Mouse (Mus musculus) hematopoietic stem cell, adult 5-6 weeks (primary cell): ENCODE results near the gene Eno1. TPM values are rescaled to one million over a fixed set of nuclear protein-coding genes. Genes with fewer than 3 reads are reported as not detected.

Experiments used
- ATAC-seq, 2 experiments: fragments of 125-278 bp in 1 of 2; replicated peaks in 1 of 2; 2 replicates each; pipeline ENCODE4 v1.8.0; 2016 to 2017; ENCODE audit warnings: inconsistent platforms in 2 of 2, mild to moderate bottlenecking in 2 of 2, moderate number of reproducible peaks in 2 of 2, low read depth in 1 of 2, moderate TSS enrichment in 1 of 2; ENCODE audit not compliant: low FRiP score in 2 of 2, poor library complexity in 2 of 2, severe bottlenecking in 2 of 2, insufficient read depth in 1 of 2, low TSS enrichment in 1 of 2
- total RNA-seq: library from RNA; stranded (forward); fragments of 172-1452, 232-1000 nt; gene quantifications from 2 replicates; pipeline ENCODE4 v1.2.3, GENCODE M21; 2017

Eno1 gene
- total RNA-seq, 1 experiment from 2014 or later: 133 TPM

GRCm38 (mm10) chr4:150239951-150240368 lies 3.4 kb downstream of the Eno1 start:
- ATAC-seq: peak; percentile 52 to 54

- no peak for ATAC-seq
Measured at GRCm38 (mm10) chr4:150240381-150240886, 3.9 kb downstream of the Eno1 start.

- ATAC-seq: no peak
Measured at GRCm38 (mm10) chr4:150241708-150242107, 5.2 kb downstream of the Eno1 start.

- peak; percentile 38 to 46 for ATAC-seq
Measured at GRCm38 (mm10) chr4:150242745-150243144, 6.2 kb downstream of the Eno1 start.

- ATAC-seq: no peak
Measured at GRCm38 (mm10) chr4:150245876-150246275, 9.4 kb downstream of the Eno1 start.

GRCm38 (mm10) chr4:150248009-150248408 lies 11.5 kb downstream of the Eno1 start:
- ATAC-seq: peak; percentile 86 to 87

GRCm38 (mm10) chr4:150248917-150249316 lies 12.4 kb downstream of the Eno1 start:
- no peak for ATAC-seq

- no peak for ATAC-seq
Measured at GRCm38 (mm10) chr4:150249731-150250270, 13.3 kb downstream of the Eno1 start.

- no peak for ATAC-seq
Measured at GRCm38 (mm10) chr4:150250549-150251422, 14.3 kb downstream of the Eno1 start.

- ATAC-seq: no peak
Measured at GRCm38 (mm10) chr4:150254416-150254815, 17.9 kb downstream of the Eno1 start.

- no peak for ATAC-seq
Measured at GRCm38 (mm10) chr4:150255181-150255580, 18.7 kb downstream of the Eno1 start.

GRCm38 (mm10) chr4:150257252-150258204 lies 21.0 kb downstream of the Eno1 start:
- ATAC-seq: peak; percentile 83 to 88

GRCm38 (mm10) chr4:150258388-150258787 lies 21.9 kb downstream of the Eno1 start:
- no peak for ATAC-seq

GRCm38 (mm10) chr4:150259577-150259976 lies 23.1 kb downstream of the Eno1 start:
- ATAC-seq: no peak

GRCm38 (mm10) chr4:150260111-150260510 lies 23.6 kb downstream of the Eno1 start:
- no peak for ATAC-seq

GRCm38 (mm10) chr4:150260745-150261144 lies 24.2 kb downstream of the Eno1 start:
- no peak for ATAC-seq

GRCm38 (mm10) chr4:150262301-150262700 lies 25.8 kb downstream of the Eno1 start:
- ATAC-seq: no peak
